Mouse (Mus musculus) splenic B cell, adult 2 months (primary cell): ENCODE data around the gene Vmn2r70.

ENCODE experiments used
- DNase-seq: peaks from one replicate; pipeline ENCODE4 v3.0.0-alpha.2; 2011; ENCODE audit warnings: low read depth, low spot score
- H3K27me3 ChIP-seq: 2 replicates; pipeline ENCODE4 v1.6.1; 2012; ENCODE audit warnings: mild to moderate bottlenecking, low read length, moderate library complexity, mixed read lengths; ENCODE audit not compliant: control insufficient read depth, poor library complexity, insufficient read depth, severe bottlenecking
- H3K36me3 ChIP-seq: 2 replicates; pipeline ENCODE4 v1.6.1; 2012; ENCODE audit warnings: mild to moderate bottlenecking, low read length, moderate library complexity, mixed read lengths; ENCODE audit not compliant: control insufficient read depth, poor library complexity, insufficient read depth, severe bottlenecking

The Vmn2r70 gene

GRCm38 (mm10) chr7:85569092-85569491, at the start of gene Vmn2r70:
Gene Vmn2r70 (minus strand): TSS chr7:85569192.
- H3K36me3 ChIP-seq, result no peaks in the 10 kb centered on the region
- no peak for DNase-seq

GRCm38 (mm10) chr7:85562787-85563186, 6.2 kb downstream of the Vmn2r70 start, which contains the start of gene Vmn2r71:
Gene Vmn2r71 (plus strand): TSS chr7:85563087.
- DNase-seq, result no peak
- Histone ChIP-seq H3K36me3 (no peaks in the 10 kb centered on the region), H3K27me3 (no peaks in the 10 kb centered on the region)

More at GRCm38 (mm10) chr7:85569092-85569491, at the start of gene Vmn2r70:
- H3K27me3 ChIP-seq, result no peaks in the 10 kb centered on the region

- no peaks in the 10 kb centered on the region for H3K36me3 ChIP-seq
- no peak for DNase-seq
Measured at GRCm38 (mm10) chr7:85543118-85543517, 25.9 kb downstream of the Vmn2r70 start.

GRCm38 (mm10) chr7:85542108-85542507, 26.9 kb downstream of the Vmn2r70 start:
- no peak for DNase-seq
- no peaks in the 10 kb centered on the region for H3K36me3 ChIP-seq
- no peaks in the 10 kb centered on the region for H3K27me3 ChIP-seq

More at GRCm38 (mm10) chr7:85543118-85543517, 25.9 kb downstream of the Vmn2r70 start:
- no peaks in the 10 kb centered on the region for H3K27me3 ChIP-seq
